Mouse (Mus musculus): ENCODE results near the gene Cyp21a1.
"Not testable (repeated sequence)": the region's sequence is repeated elsewhere in the genome, so short reads cannot be mapped to it uniquely, and the experiment has no call there.

The Cyp21a1 gene

GRCm38 (mm10) chr17:34804301-34804700 is at the start of gene Cyp21a1:
Gene Cyp21a1, minus strand, starts transcription at chr17:34804561.
- not testable (repeated sequence) for DNase-seq (ENCODE audit: low spot score)

DNA sequence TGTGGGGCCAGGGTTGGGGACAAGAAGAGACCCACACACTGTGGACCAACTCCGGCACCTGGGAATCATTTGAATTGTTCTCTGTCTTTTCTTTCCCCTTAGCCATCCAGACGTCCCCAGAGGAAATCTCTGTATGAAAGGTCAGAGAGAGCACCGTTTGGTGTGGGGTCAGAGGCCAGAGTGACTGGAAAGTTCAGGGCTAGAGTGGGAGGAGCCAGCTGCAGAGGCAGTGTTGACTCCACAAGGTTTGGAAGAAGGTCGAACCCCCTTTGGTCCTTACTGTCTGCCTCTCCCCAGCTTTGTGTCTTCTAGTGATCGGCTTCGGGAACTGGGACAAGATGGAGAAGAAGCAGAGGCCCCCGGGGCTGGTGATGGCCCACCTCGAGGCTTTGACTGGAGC is 49.1 kb upstream of the Cyp21a1 start:
- no peak for DNase-seq (ENCODE audit: low spot score)

DNA sequence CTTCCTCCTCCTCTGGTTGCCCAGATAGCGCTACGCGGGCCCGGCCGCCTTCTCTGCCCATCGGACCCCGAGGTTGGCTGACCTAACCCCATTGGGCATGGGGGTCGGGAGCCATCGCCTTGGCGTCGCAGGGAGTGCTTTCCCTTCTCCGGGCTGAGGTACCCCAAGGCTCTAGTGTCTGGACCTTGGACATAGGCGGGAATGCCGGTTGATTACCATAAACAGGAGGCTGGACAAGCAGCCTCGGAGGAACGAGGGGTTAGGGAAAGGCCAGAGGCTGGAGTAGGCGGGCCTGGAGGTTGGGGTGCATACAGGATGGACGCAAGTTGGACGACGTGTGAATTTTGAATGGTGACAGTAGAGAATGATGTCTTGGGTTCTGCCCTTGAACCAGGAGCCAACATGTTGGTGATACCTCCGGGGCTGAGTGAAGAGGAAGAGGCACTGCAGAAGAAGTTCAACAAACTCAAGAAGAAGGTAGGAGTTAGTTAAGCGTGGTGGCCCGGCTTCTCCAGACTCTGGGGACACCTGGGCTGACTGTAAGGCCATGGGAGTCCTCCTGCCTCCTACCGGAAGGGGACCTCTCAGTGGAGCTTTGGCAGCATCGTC is 46.3 kb upstream of the Cyp21a1 start:
- DNase-seq (ENCODE audit: low spot score) = no peak

DNA sequence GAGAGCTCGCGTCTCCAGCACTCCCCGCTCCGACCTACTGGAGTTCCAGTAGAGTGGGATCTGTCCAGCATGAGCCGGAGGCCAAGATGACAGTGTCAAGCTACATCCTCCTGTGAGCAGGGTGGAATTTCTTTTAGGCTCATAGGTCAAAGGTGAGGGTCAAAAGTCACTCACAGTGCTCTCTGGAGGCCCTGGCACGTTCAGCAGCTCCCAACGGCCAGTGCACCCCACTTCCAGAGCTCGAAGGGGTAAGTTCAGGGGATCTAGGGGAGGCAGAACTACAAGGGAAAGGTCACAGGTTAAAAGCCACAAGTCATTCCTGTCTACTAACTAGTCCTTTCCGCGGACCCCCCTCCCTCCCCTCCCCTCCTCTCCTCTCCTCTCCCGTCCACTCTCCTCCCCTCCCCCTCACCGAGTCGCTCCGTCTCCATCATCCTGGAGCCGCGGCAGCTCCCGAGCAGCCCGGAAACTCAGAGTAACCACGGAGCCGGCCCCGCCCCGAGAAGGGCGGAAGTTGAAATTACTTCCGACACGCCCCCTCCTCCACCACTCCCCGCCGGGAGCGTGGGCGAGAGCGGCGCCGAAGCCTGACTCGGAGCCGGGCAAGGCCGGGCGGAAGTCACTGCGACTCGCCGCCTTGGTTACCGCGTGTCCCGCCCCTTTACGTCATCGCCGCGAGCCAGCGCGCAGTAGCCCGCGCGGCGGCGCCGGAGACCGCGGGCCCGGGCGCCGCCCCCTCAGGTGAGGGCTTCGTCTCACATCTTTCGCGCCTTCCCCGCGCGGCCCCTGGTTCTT is 45.6 kb upstream of the Cyp21a1 start, which contains the start of the genes Skiv2l and Nelfe:
TSS of gene Skiv2l (minus strand) at position 489 of the 795 bp plus-strand sequence.
TSS of gene Nelfe (plus strand) at position 670 of the 795 bp plus-strand sequence.
- DNase-seq (ENCODE audit: low spot score) = peak; percentile 99

GRCm38 (mm10) chr17:34847615-34848014 is 43.3 kb upstream of the Cyp21a1 start:
- no peak for DNase-seq (ENCODE audit: low spot score)

- no peak for DNase-seq (ENCODE audit: low spot score)
Observed at GRCm38 (mm10) chr17:34847192-34847591, 42.8 kb upstream of the Cyp21a1 start.

GRCm38 (mm10) chr17:34844884-34845283 is 40.5 kb upstream of the Cyp21a1 start:
- DNase-seq (ENCODE audit: low spot score) = no peak

GRCm38 (mm10) chr17:34840736-34841307 is 36.5 kb upstream of the Cyp21a1 start:
- no peak for DNase-seq (ENCODE audit: low spot score)

- no peak for DNase-seq (ENCODE audit: low spot score)
Observed at GRCm38 (mm10) chr17:34838785-34839184, 34.4 kb upstream of the Cyp21a1 start.

GRCm38 (mm10) chr17:34837464-34838324 is 33.3 kb upstream of the Cyp21a1 start:
- no peak for DNase-seq (ENCODE audit: low spot score)

DNA sequence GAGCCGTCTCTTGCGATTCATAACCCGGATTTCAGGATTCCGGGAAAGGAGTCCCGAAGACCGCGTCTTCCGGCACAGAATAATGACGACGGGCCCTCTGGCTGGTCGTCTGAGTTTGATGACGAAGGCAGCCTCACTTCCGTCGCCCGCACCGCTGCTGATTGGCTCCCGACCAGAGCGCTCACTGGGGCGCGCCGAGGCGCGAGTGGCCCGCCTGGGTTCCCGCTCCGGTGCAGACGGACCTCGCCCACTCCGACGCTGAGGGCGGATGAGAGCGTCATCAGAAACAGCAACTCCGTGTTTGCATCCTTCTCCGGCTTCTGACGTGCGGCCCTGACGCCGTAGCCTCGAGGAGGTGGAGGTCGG is 32.5 kb upstream of the Cyp21a1 start, which contains the start of the genes Stk19 and Dxo:
TSS of gene Stk19 (minus strand) at position 90 of the 366 bp plus-strand sequence.
TSS of gene Dxo (plus strand) at position 164 of the 366 bp plus-strand sequence.
- peak; percentile 97 for DNase-seq (ENCODE audit: low spot score)

DNA sequence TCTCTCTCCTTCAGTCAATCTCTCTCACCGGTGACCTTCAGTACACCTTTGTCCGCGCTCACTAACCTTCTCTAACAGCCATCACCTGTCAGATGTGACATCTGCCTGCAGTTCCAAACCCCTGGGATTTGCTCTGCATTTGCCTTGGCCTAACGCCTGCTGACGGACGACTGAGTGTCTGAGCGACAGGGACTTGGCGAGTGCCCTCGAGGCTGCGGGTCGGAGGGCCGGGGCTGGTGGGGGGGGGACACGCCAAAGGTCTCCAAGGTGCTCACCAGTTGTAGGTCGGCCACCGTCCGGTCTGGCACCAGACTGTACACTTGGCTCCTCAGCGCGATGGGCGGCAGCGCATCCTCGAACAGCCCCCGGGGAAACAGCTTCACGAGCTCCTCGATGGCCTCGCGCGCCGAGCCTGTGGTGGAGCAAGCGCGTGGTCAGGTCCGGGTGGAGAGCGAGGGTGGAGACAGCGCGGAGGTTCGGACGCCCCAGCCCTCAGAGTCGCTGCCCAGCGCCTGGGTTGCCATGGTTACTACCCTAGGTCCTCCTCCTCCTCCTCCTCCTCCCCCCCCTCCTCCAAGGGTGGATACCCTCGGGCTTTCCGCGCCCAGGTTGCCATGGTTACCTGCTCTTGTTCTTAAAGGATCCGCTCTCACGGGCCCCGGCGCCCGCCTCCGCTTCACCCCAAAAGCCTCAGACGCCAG is 31.9 kb upstream of the Cyp21a1 start:
- DNase-seq (ENCODE audit: low spot score) = no peak

GRCm38 (mm10) chr17:34830776-34831175 is 26.4 kb upstream of the Cyp21a1 start:
- DNase-seq (ENCODE audit: low spot score) = not testable (repeated sequence)

DNA sequence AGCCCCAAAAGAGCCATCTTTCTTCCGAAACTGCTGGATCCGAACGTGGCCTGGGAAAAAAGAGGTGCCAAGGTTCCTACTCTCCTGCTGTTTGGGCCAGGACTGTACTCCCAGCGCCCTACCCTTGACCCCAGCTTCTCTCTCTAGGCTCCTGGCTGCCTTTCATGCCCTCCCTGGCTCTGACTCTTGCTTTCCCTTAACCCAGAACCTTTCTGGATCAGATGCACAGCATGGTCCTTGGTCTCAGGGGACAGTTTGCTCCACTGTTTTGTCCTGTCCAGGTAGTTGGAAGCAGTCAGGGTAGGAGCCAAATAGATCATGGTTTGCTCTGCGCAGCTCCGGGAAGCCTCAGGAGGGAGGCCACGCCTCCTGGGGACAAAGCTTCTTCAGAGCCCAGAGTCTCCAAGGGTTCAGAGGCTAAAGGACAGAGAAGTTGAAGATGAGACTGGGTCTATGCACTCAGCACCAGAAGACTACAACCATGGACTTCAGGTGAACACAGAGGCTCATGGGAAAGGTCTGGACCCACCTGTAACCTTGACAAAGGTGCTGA is 10.5 kb upstream of the Cyp21a1 start:
- DNase-seq (ENCODE audit: low spot score) = no peak

- peak; percentile 29 for DNase-seq (ENCODE audit: low spot score)
Observed at GRCm38 (mm10) chr17:34813747-34814146, 9.4 kb upstream of the Cyp21a1 start.

GRCm38 (mm10) chr17:34811275-34811674 is 6.9 kb upstream of the Cyp21a1 start:
- no peak for DNase-seq (ENCODE audit: low spot score)

DNA sequence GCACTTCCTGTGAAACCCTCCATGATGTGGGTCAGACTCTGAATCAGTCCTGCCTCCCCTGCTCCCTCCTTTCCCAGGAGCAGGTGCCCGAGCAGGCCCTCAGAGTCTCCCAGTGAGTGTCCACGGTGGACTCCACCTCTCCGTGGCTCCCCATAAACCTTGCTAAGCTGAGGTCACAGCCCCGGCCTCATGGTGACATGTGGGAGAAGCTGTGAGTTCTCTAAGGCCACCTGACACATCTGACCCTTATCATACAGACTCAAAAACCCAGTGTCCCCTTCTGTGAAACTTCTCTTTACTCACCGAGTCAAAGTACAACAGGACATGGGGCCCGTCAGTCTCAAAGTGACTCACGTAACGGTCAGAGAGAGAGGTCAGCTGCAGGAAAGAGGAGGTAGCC is 6.5 kb upstream of the Cyp21a1 start:
- not testable (repeated sequence) for DNase-seq (ENCODE audit: low spot score)

- DNase-seq (ENCODE audit: low spot score) = not testable (repeated sequence)
Observed at GRCm38 (mm10) chr17:34810411-34810810, 6.0 kb upstream of the Cyp21a1 start.

GRCm38 (mm10) chr17:34808599-34809205 is 4.3 kb upstream of the Cyp21a1 start:
- no peak for DNase-seq (ENCODE audit: low spot score)

DNA sequence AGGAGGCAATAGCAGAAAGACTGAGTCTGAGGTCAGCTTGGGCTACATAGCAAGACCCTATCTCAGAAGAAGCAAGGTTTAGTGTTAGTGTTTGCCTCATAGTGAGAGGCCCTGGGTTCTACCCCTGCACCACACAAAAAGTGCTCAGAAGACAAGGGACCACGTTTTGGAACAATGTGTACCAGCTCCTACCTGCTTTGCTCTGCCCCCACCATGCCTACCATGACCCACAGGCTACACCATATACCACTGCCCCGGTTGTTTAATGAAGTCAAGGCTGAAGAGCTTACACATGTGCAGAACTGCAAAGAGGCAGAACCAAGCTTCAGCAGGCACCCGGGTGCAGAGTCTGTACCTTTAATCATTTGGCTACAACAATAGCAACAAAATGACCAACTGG is 2.8 kb upstream of the Cyp21a1 start:
- no peak for DNase-seq (ENCODE audit: low spot score)
